ENCODE assay signal across 18 mouse cellular contexts in genomic region chr7:123025123-123025522, GRCm38 (mm10). TPM values are rescaled to one million over a fixed set of nuclear protein-coding genes. Genes with fewer than 3 reads are reported as not detected.
A peak's percentile ranks its signal among the peaks of the same experiment; 100 is the strongest.
DNase-seq lines count a peak whose midpoint lies in the region; TF ChIP-seq lines count a peak whose summit lies in the region.
"Had no signal": no experiment of that assay in that cellular context is flagged by ENCODE, and none has a peak within 500 bp of the region (broad histone marks: within the 10 kb centered on the region; RNA-seq: fewer than 3 reads in every experiment).

No protein-coding gene starts in this region.

- no peak for TF ChIP-seq POLR2A in thymus, adult 2 months (IDR thresholded peaks at IDR 0.05; ENCODE audit: control insufficient read depth, extremely low read depth, insufficient read depth, low read length, poor library complexity)
- TF ChIP-seq POLR2A in bone marrow macrophage, adult 2 months (IDR thresholded peaks at IDR 0.05; ENCODE audit: borderline replicate concordance, low read depth, low read length): no peak

- H3K4me3 ChIP-seq in thymus, adult 2 months (ENCODE audit: control insufficient read depth, insufficient read depth, low read length): peak overlapping the region; percentile 37
- peak overlapping the region; percentile 53 for H3K4me3 ChIP-seq in bone marrow macrophage, adult 2 months (ENCODE audit: insufficient read depth, low read length)
- peak overlapping the region; percentile 85 for H3K4me3 ChIP-seq in megakaryocyte, embryonic 14.5 days (replicated peaks)
- H3K4me3 ChIP-seq: embryonic facial prominence, embryonic 15.5 days; forebrain, embryonic 12.5 days; hindbrain, embryonic 15.5 days; liver, embryonic 15.5 days; stomach, embryonic 15.5 days had no signal

- intact Hi-C loops in gastrocnemius, postnatal 36 days (cut with DNase I): no loop called here

- 0 out of 2 replicates have a peak, but pooled peaks cover 2% of the 10 kb centered on the region for H3K4me1 ChIP-seq in thymus, adult 2 months (replicated peaks; ENCODE audit: control insufficient read depth, insufficient read depth, low read length)
- H3K4me1 ChIP-seq in bone marrow macrophage, adult 2 months (ENCODE audit: control insufficient read depth, insufficient read depth, low read length): peaks cover 4% of the 10 kb centered on the region
- peaks cover 6% of the 10 kb centered on the region; the same call in 1 of the 2 replicates for H3K4me1 ChIP-seq in megakaryocyte, embryonic 14.5 days
- H3K4me1 ChIP-seq: embryonic facial prominence, embryonic 15.5 days; liver, embryonic 15.5 days; stomach, embryonic 15.5 days had no signal

- H3K36me3 ChIP-seq in thymus, adult 2 months (ENCODE audit: control insufficient read depth, insufficient read depth, low read length): no peaks in the 10 kb centered on the region
- H3K36me3 ChIP-seq in megakaryocyte, embryonic 14.5 days (replicated peaks; ENCODE audit: low read length): no peaks in the 10 kb centered on the region
- H3K36me3 ChIP-seq: embryonic facial prominence, embryonic 15.5 days; forebrain, embryonic 12.5 days; hindbrain, embryonic 15.5 days; liver, embryonic 15.5 days; stomach, embryonic 15.5 days had no signal

- H3K27ac ChIP-seq in thymus, adult 2 months (ENCODE audit: control insufficient read depth, insufficient read depth, low read length): no peak overlapping the region
- no peak overlapping the region for H3K27ac ChIP-seq in bone marrow macrophage, adult 2 months (ENCODE audit: insufficient read depth, low read depth, low read length)
- H3K27ac ChIP-seq: embryonic facial prominence, embryonic 15.5 days; forebrain, embryonic 12.5 days; hindbrain, embryonic 15.5 days; liver, embryonic 15.5 days; stomach, embryonic 15.5 days had no signal

- H3K27me3 ChIP-seq in thymus, adult 2 months (ENCODE audit: control insufficient read depth, insufficient read depth, low read length): no peaks in the 10 kb centered on the region
- H3K27me3 ChIP-seq in megakaryocyte, embryonic 14.5 days (replicated peaks): peaks cover 23% of the 10 kb centered on the region
- H3K27me3 ChIP-seq: embryonic facial prominence, embryonic 15.5 days; forebrain, embryonic 12.5 days; hindbrain, embryonic 15.5 days; Patski; stomach, embryonic 15.5 days had no signal

- peaks cover 18% of the 10 kb centered on the region for H3K9me3 ChIP-seq in megakaryocyte, embryonic 14.5 days
- H3K9me3 ChIP-seq: embryonic facial prominence, embryonic 15.5 days; forebrain, embryonic 12.5 days; hindbrain, embryonic 15.5 days; liver, embryonic 15.5 days; stomach, embryonic 15.5 days had no signal

- TF ChIP-seq CTCF in thymus, adult 2 months (IDR thresholded peaks at IDR 0.05; ENCODE audit: borderline replicate concordance, control insufficient read depth, extremely low read depth, insufficient read depth, low read length, poor library complexity): no peak
- TF ChIP-seq CTCF in bone marrow macrophage, adult 2 months (IDR thresholded peaks at IDR 0.05; ENCODE audit: low read depth, low read length): no peak

- DNase-seq in thymus, adult 2 months: no peak
- no peak for DNase-seq in thymus, postnatal 25 days
- DNase-seq in gastrocnemius, postnatal 36 days: no peak
- no peak for DNase-seq in frontal cortex, postnatal 36 days (ENCODE audit: low spot score in 2 of 2)
- DNase-seq in spleen, postnatal 36 days (ENCODE audit: low spot score in 2 of 2): no peak
- DNase-seq: cerebellum, adult 11-12 months; heart, postnatal 10 days; kidney, adult 9 months; lung, postnatal 4 days; thymus, postnatal 14 days had no signal

- WGBS in thymus, adult 2 months: 39% methylated on average over 9 of the region's 9 CpGs

RNA-seq across cellular contexts. Expression of gene Rbbp6, which starts 59.6 kb away (rescaled TPM):
- polyA plus RNA-seq in thymus, adult 2 months (2012; rRNA removed): 26.9 and 27.9 TPM in 2 replicates
- 53.5 and 55.8 TPM in 2 replicates for polyA plus RNA-seq in bone marrow macrophage, adult 2 months (2012; ENCODE audit: insufficient read depth, insufficient read length, missing spikeins)
- 9.4 and 48.6 TPM in 2 replicates for polyA plus RNA-seq in megakaryocyte, embryonic 14.5 days (2012; ENCODE audit: insufficient read depth, low replicate concordance)
- 10 to 100 TPM; 21.2 to 26.4 TPM for total RNA-seq in gastrocnemius, postnatal 36 days (2021)
